ENCODE assay signal across 9 mouse cellular contexts in the genomic region with DNA sequence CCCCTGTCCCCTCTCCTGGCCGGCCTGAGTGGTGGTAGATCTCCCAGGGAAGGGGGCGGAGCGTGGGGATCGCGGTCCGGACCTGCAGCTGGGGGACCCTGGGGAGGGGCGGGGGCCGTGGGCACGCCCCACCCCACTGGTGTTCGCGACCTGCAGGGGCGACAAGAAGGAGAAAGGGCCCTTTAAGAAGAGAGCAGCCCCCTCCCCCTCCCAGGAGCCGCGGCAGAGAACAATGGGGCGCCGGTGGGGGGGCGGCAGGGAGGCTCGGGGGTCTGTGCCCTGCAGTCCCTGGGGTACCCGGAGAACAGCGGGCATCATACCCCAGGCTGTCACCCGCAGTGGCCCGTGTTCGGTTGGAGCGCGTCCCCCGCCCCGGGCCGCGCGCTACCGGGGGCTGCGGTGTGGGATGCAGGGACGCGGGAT. TPM values are rescaled to one million over a fixed set of nuclear protein-coding genes. Genes with fewer than 3 reads are reported as not detected.
DNase-seq lines count a peak whose midpoint lies in the region; ATAC-seq and TF ChIP-seq lines count a peak whose summit lies in the region.
"Had no signal": no experiment of that assay in that cellular context is flagged by ENCODE, and none has a peak within 500 bp of the region (broad histone marks: within the 10 kb centered on the region; RNA-seq: fewer than 3 reads in every experiment).

No protein-coding gene starts in this region.

- intact Hi-C loops in heart, adult 2 months (cut with DNase I): no loop called here
- intact Hi-C loops in heart, postnatal 36 days (cut with DNase I): no loop called here

- 3% methylated on average over 29 of the region's 34 CpGs for WGBS in heart, adult 2 months
- WGBS in spleen, adult 2 months: 2% methylated on average over 30 of the region's 34 CpGs
- WGBS in intestine, embryonic 15.5 days: under 1% methylated on average over 34 of the region's 34 CpGs

- no peaks in the 10 kb centered on the region for H3K36me3 ChIP-seq in heart, adult 2 months (ENCODE audit: control insufficient read depth, insufficient read depth, low read length)
- H3K36me3 ChIP-seq in spleen, adult 2 months (ENCODE audit: control insufficient read depth, insufficient read depth, low read length): peaks cover 3% of the 10 kb centered on the region; the same call in 1 of the 2 replicates
- H3K36me3 ChIP-seq in intestine, embryonic 15.5 days: no peaks in the 10 kb centered on the region
- H3K36me3 ChIP-seq: G1E had no signal

- no peak for ATAC-seq in intestine, embryonic 15.5 days

- peaks cover 20% of the 10 kb centered on the region for H3K27me3 ChIP-seq in heart, adult 2 months (ENCODE audit: control insufficient read depth, insufficient read depth, low read length)
- H3K27me3 ChIP-seq in spleen, adult 2 months (ENCODE audit: control insufficient read depth, insufficient read depth, low read length): no peaks in the 10 kb centered on the region
- H3K27me3 ChIP-seq in intestine, embryonic 15.5 days (replicated peaks): peaks cover 61% of the 10 kb centered on the region

- peak overlapping the region; percentile 34; the same call in 1 of the 2 replicates for H3K4me3 ChIP-seq in heart, adult 2 months
- H3K4me3 ChIP-seq in spleen, adult 2 months (ENCODE audit: extremely low read depth, insufficient read depth, insufficient read length): peak overlapping the region; percentile 79
- peak overlapping the region; percentile 49 for H3K4me3 ChIP-seq in intestine, embryonic 15.5 days (replicated peaks)

- TF ChIP-seq CTCF in heart, adult 2 months (IDR thresholded peaks at IDR 0.05): no peak
- no peak for TF ChIP-seq CTCF in spleen, adult 2 months (IDR thresholded peaks at IDR 0.05; ENCODE audit: extremely low read depth, insufficient read depth, insufficient read length, insufficient replicate concordance)

- H3K9ac ChIP-seq in heart, adult 2 months (ENCODE audit: low read depth, low read length): no peak overlapping the region
- H3K9ac ChIP-seq in intestine, embryonic 15.5 days: peak overlapping the region; percentile 42

- no peak for TF ChIP-seq POLR2A in heart, adult 2 months (IDR thresholded peaks at IDR 0.05; ENCODE audit: insufficient read depth, low read depth, low read length)
- no peak for TF ChIP-seq POLR2A in spleen, adult 2 months (IDR thresholded peaks at IDR 0.05; ENCODE audit: low read depth, low read length)

- peak overlapping the region; percentile 80 for H3K4me2 ChIP-seq in intestine, embryonic 15.5 days (replicated peaks)

- H3K4me1 ChIP-seq in heart, adult 2 months (ENCODE audit: control insufficient read depth, insufficient read depth, low read length): no peaks in the 10 kb centered on the region
- H3K4me1 ChIP-seq in spleen, adult 2 months (ENCODE audit: control insufficient read depth, insufficient read depth, insufficient read length): peaks cover 37% of the 10 kb centered on the region
- H3K4me1 ChIP-seq in intestine, embryonic 15.5 days (replicated peaks): peaks cover 18% of the 10 kb centered on the region

- no peaks in the 10 kb centered on the region for H3K79me2 ChIP-seq in heart, adult 2 months (replicated peaks; ENCODE audit: control insufficient read depth, insufficient read depth, low read length)

- no peak overlapping the region for H3K27ac ChIP-seq in heart, adult 2 months
- peak overlapping the region; percentile 80 for H3K27ac ChIP-seq in spleen, adult 2 months (ENCODE audit: insufficient read depth, low read length)
- H3K27ac ChIP-seq in intestine, embryonic 15.5 days: no peak overlapping the region

- TF ChIP-seq EP300 in heart, adult 2 months (IDR thresholded peaks at IDR 0.05; ENCODE audit: insufficient read depth, low read depth, low read length): no peak

- no peak for DNase-seq in heart, adult 2 months
- DNase-seq in heart, postnatal 36 days: no peak
- DNase-seq in spleen, adult 2 months (ENCODE audit: low read depth in 1 of 2, low spot score in 2 of 2): no peak
- DNase-seq in spleen, postnatal 10 days (ENCODE audit: low spot score in 2 of 2): no peak
- peak; percentile 72 for DNase-seq in retina, postnatal 1 day
- DNase-seq in embryo, embryonic 11 days: no peak
- no peak for DNase-seq in gastrocnemius, postnatal 25 days

- H3K9me3 ChIP-seq in intestine, embryonic 15.5 days: no peaks in the 10 kb centered on the region
- H3K9me3 ChIP-seq: G1E had no signal

RNA-seq across cellular contexts. Expression of gene Dtx1, which starts 0.9 kb away (rescaled TPM):
- total RNA-seq in heart, adult 2 months (2021): 1 to 10 TPM; 2.1 to 2.7 TPM
- polyA plus RNA-seq in heart, adult 2 months (2012; rRNA removed): 3.5 and 4.2 TPM in 2 replicates
- total RNA-seq in heart, postnatal 36 days (2021): 1 to 10 TPM; 1.8 to 1.9 TPM
- 264 and 351 TPM in 2 replicates for polyA plus RNA-seq in spleen, adult 2 months (2012; rRNA removed)
- polyA plus RNA-seq in intestine, embryonic 15.5 days (2015; fragmentation: Nextera tagmentation; extraction: Ambion mirVana): 4.1 and 4.3 TPM in 2 replicates
- total RNA-seq in gastrocnemius, postnatal 25 days (2021): under 1 TPM; 0.61 to 0.91 TPM

RNA-seq across cellular contexts. Expression of gene Oas2, which starts 38.8 kb away (rescaled TPM):
- total RNA-seq in heart, adult 2 months (2021): 1 to 10 TPM in 1 of 2 experiments, under 1 TPM in 1; 0.55 to 1.0 TPM
- 9.6 and 11.3 TPM in 2 replicates for polyA plus RNA-seq in heart, adult 2 months (2012; rRNA removed)
- total RNA-seq in heart, postnatal 36 days (2021): 1 to 10 TPM in 1 of 2 experiments, under 1 TPM in 1; 0.80 to 2.4 TPM
- 7.2 and 9.0 TPM in 2 replicates for polyA plus RNA-seq in spleen, adult 2 months (2012; rRNA removed)
- 0.54 and 0.60 TPM in 2 replicates for polyA plus RNA-seq in intestine, embryonic 15.5 days (2015; fragmentation: Nextera tagmentation; extraction: Ambion mirVana)
- under 1 TPM; 0.21 to 0.28 TPM for total RNA-seq in gastrocnemius, postnatal 25 days (2021)
